In the genomic region with DNA sequence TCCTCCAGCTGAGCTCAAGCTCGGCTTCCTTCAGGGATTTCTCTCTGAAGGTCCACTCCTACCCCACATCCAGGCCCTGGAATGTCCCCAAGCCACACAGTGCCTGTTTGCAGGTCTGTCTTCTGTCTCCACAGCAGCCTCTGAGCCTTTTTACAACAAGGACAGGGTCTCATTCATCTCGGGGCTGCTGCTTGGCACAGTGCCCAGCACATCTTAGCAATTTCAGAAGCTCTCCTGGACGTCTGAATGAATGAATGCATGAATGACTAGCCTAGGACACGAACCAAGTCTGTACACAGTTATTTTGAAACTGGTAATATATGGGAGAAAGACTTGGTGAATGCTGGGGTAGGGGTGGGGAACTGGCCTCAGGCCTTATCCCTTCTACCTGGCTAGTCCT, we compare ENCODE assay signal across 17 mouse cellular contexts. TPM values are rescaled to one million over a fixed set of nuclear protein-coding genes. Genes with fewer than 3 reads are reported as not detected.
"Had no signal": no experiment of that assay in that cellular context is flagged by ENCODE, and none has a peak within 500 bp of the region (broad histone marks: within the 10 kb centered on the region; RNA-seq: fewer than 3 reads in every experiment).

No protein-coding gene starts in this region.

- H3K4me2 ChIP-seq: kidney, embryonic 15.5 days; limb, embryonic 15.5 days; liver, embryonic 12.5 days; midbrain, embryonic 13.5 days; neural tube, embryonic 15.5 days had no signal

- H3K9ac ChIP-seq: kidney, embryonic 15.5 days; limb, embryonic 15.5 days; liver, embryonic 12.5 days; midbrain, embryonic 13.5 days; neural tube, embryonic 15.5 days had no signal

- H3K27ac ChIP-seq: kidney, embryonic 15.5 days; limb, embryonic 15.5 days; liver, embryonic 12.5 days; midbrain, embryonic 13.5 days; neural tube, embryonic 15.5 days had no signal

- H3K4me1 ChIP-seq: kidney, embryonic 15.5 days; limb, embryonic 15.5 days; liver, embryonic 12.5 days had no signal

- H3K4me3 ChIP-seq: kidney, embryonic 15.5 days; limb, embryonic 15.5 days; liver, embryonic 12.5 days; midbrain, embryonic 13.5 days; neural tube, embryonic 15.5 days had no signal

- H3K27me3 ChIP-seq: liver, embryonic 12.5 days had no signal

- H3K9me3 ChIP-seq: kidney, embryonic 15.5 days; limb, embryonic 15.5 days; liver, embryonic 12.5 days; midbrain, embryonic 13.5 days; neural tube, embryonic 15.5 days had no signal

- H3K36me3 ChIP-seq: kidney, embryonic 15.5 days; limb, embryonic 15.5 days; liver, embryonic 12.5 days; midbrain, embryonic 13.5 days; neural tube, embryonic 15.5 days had no signal

- DNase-seq: kidney, adult 2 months; kidney, postnatal 14 days; layer of hippocampus, postnatal 36 days; right cerebral cortex, postnatal 14 days; thymus, postnatal 36 days had no signal

- ATAC-seq: intestine, embryonic 16.5 days; liver, embryonic 12.5 days; midbrain, embryonic 13.5 days had no signal

RNA-seq across cellular contexts. Expression of gene Ccl1, which starts 52.1 kb away (rescaled TPM):
- total RNA-seq: layer of hippocampus, postnatal 36 days; left cerebral cortex, postnatal 36 days; megakaryocyte-erythroid progenitor cell, adult 5-6 weeks had no signal
- polyA plus RNA-seq: intestine, embryonic 16.5 days; kidney, adult 2 months; kidney, embryonic 15.5 days; large intestine, adult 2 months; limb, embryonic 15.5 days; liver, embryonic 12.5 days; liver, embryonic 16.5 days; lung, embryonic 16.5 days; stomach, embryonic 16.5 days had no signal
